Mouse (Mus musculus) C2C12 (cell line): ENCODE data around the gene Trim26.

Experiments
- CEBPB ChIP-seq: IDR thresholded peaks from one replicate; pipeline ENCODE4 v1.6.1; 2011; ENCODE audit warnings: low read depth, mild to moderate bottlenecking, control low read depth, moderate library complexity
- CTCF ChIP-seq: IDR thresholded peaks from one replicate; pipeline ENCODE4 v1.5.1; 2011; ENCODE audit not compliant: control insufficient read depth, insufficient read depth, insufficient read length
- FOSL1 ChIP-seq: IDR thresholded peaks from one replicate; pipeline ENCODE4 v1.8.0; 2011; ENCODE audit warnings: mild to moderate bottlenecking, low read length; ENCODE audit not compliant: poor library complexity, insufficient read depth, severe bottlenecking
- MAX ChIP-seq: IDR thresholded peaks from one replicate; pipeline ENCODE4 v1.6.1; 2011; ENCODE audit warnings: mild to moderate bottlenecking, control low read depth
- MYOD1 ChIP-seq: IDR thresholded peaks from one replicate; pipeline ENCODE4 v1.6.1; 2011; ENCODE audit warnings: low read depth; ENCODE audit not compliant: control insufficient read depth, insufficient read length
- USF1 ChIP-seq: IDR thresholded peaks from one replicate; pipeline ENCODE4 v1.6.1; 2011; ENCODE audit warnings: low read depth, mild to moderate bottlenecking, control low read depth, moderate library complexity

GRCm38 (mm10) chr17:36843696-36844095, 6.8 kb downstream of the Trim26 start:
- TF ChIP-seq MAX (no peak), CTCF (no peak), MYOD1 (no peak), USF1 (no peak), CEBPB (no peak), FOSL1 (no peak)
